Mouse (Mus musculus) cortical plate, adult 2 months (tissue): ENCODE measurements around the gene Gm13697.

ENCODE experiments used
- CTCF ChIP-seq: fragments of 200-500 bp; IDR thresholded peaks from 2 replicates; pipeline ENCODE4 v1.5.1; 2011; ENCODE audit warnings: mild to moderate bottlenecking, control low read depth, low read length; ENCODE audit not compliant: insufficient read depth; ENCODE audit errors: extremely low read depth
- POLR2A ChIP-seq: fragments of 200-500 bp; IDR thresholded peaks from 2 replicates; pipeline ENCODE4 v1.6.1; 2011; ENCODE audit warnings: mild to moderate bottlenecking, low read length, control low read depth; ENCODE audit not compliant: insufficient read depth; ENCODE audit errors: extremely low read depth

- TF ChIP-seq CTCF (no peak), POLR2A (peak; percentile 21; the same call in 1 of the 2 replicates)
Measured at GRCm38 (mm10) chr2:83940931-83941361, 43.6 kb upstream of the Gm13697 start, which contains the start of gene Zswim2.
